Mouse (Mus musculus): ENCODE data around the gene Kifap3. TPM values are rescaled to one million over a fixed set of nuclear protein-coding genes. Genes with fewer than 3 reads are reported as not detected.

The Kifap3 gene
- total and polyA plus RNA-seq, 2 experiments from 2014 or later, result 9.5 to 12.4 TPM

- WGBS, result 80% methylated on average over 2 of the region's 2 CpGs
- Histone ChIP-seq H3K27ac (ENCODE audit: low read depth) (no peak overlapping the region), H3K27me3 (ENCODE audit: control insufficient read depth, insufficient read depth, low read length) (no peaks in the 10 kb centered on the region), H3K4me3 (ENCODE audit: low read depth, low read length) (no peak overlapping the region), H3K4me2 (ENCODE audit: low read depth, low read length) (no peak overlapping the region), H3K36me3 (replicated peaks; ENCODE audit: control insufficient read depth, insufficient read depth, low read length) (no peaks in the 10 kb centered on the region), H3K9ac (replicated peaks; ENCODE audit: low read depth, low read length) (no peak overlapping the region), H3K9me3 (replicated peaks; ENCODE audit: control insufficient read depth, low read length) (no peaks in the 10 kb centered on the region), H3K4me1 (ENCODE audit: control insufficient read depth, insufficient read depth) (no peaks in the 10 kb centered on the region)
- TF ChIP-seq CTCF (IDR thresholded peaks at IDR 0.05; ENCODE audit: low read depth) (no peak), EP300 (IDR thresholded peaks at IDR 0.05; ENCODE audit: low read depth) (no peak)
- ATAC-seq (ENCODE audit: insufficient read depth, low read depth), result no peak
- no peak for DNase-seq (ENCODE audit: low spot score)
Measured at GRCm38 (mm10) chr1:163900168-163900567, 120.8 kb downstream of the Kifap3 start.

GRCm38 (mm10) chr1:163903411-163903810 lies 124.0 kb downstream of the Kifap3 start:
- Histone ChIP-seq H3K9me3 (replicated peaks; ENCODE audit: control insufficient read depth, low read length) (no peaks in the 10 kb centered on the region), H3K27ac (ENCODE audit: low read depth) (no peak overlapping the region), H3K36me3 (replicated peaks; ENCODE audit: control insufficient read depth, insufficient read depth, low read length) (no peaks in the 10 kb centered on the region), H3K4me3 (ENCODE audit: low read depth, low read length) (no peak overlapping the region), H3K9ac (replicated peaks; ENCODE audit: low read depth, low read length) (no peak overlapping the region), H3K4me1 (ENCODE audit: control insufficient read depth, insufficient read depth) (no peaks in the 10 kb centered on the region), H3K4me2 (ENCODE audit: low read depth, low read length) (no peak overlapping the region), H3K27me3 (ENCODE audit: control insufficient read depth, insufficient read depth, low read length) (no peaks in the 10 kb centered on the region)
- DNase-seq (ENCODE audit: low spot score) (no peak), ATAC-seq (ENCODE audit: insufficient read depth, low read depth) (no peak)
- WGBS, result 73% methylated on average over 3 of the region's 3 CpGs
- TF ChIP-seq EP300 (IDR thresholded peaks at IDR 0.05; ENCODE audit: low read depth) (no peak), CTCF (IDR thresholded peaks at IDR 0.05; ENCODE audit: low read depth) (no peak)

GRCm38 (mm10) chr1:163907007-163907811 lies 127.8 kb downstream of the Kifap3 start:
- no peak overlapping the region for H3K4me3 ChIP-seq (ENCODE audit: low read depth, low read length)
- H3K4me1 ChIP-seq (ENCODE audit: control insufficient read depth, insufficient read depth), result no peaks in the 10 kb centered on the region
- no peaks in the 10 kb centered on the region for H3K27me3 ChIP-seq (ENCODE audit: control insufficient read depth, insufficient read depth, low read length)
- no peaks in the 10 kb centered on the region for H3K36me3 ChIP-seq (replicated peaks; ENCODE audit: control insufficient read depth, insufficient read depth, low read length)
- no peak overlapping the region for H3K27ac ChIP-seq (ENCODE audit: low read depth)
- H3K9me3 ChIP-seq (replicated peaks; ENCODE audit: control insufficient read depth, low read length), result no peaks in the 10 kb centered on the region
- DNase-seq (ENCODE audit: low spot score), result no peak
- ATAC-seq (ENCODE audit: insufficient read depth, low read depth), result no peak
- TF ChIP-seq CTCF (IDR thresholded peaks at IDR 0.05; ENCODE audit: low read depth), result no peak
- no peak for TF ChIP-seq EP300 (IDR thresholded peaks at IDR 0.05; ENCODE audit: low read depth)
- no peak overlapping the region for H3K9ac ChIP-seq (replicated peaks; ENCODE audit: low read depth, low read length)
- WGBS, result 67% methylated on average over 4 of the region's 4 CpGs
- H3K4me2 ChIP-seq (ENCODE audit: low read depth, low read length), result no peak overlapping the region

GRCm38 (mm10) chr1:163908389-163908788 lies 129.0 kb downstream of the Kifap3 start:
- Histone ChIP-seq H3K27me3 (ENCODE audit: control insufficient read depth, insufficient read depth, low read length) (no peaks in the 10 kb centered on the region), H3K27ac (ENCODE audit: low read depth) (no peak overlapping the region), H3K9me3 (replicated peaks; ENCODE audit: control insufficient read depth, low read length) (no peaks in the 10 kb centered on the region), H3K9ac (replicated peaks; ENCODE audit: low read depth, low read length) (no peak overlapping the region), H3K4me1 (ENCODE audit: control insufficient read depth, insufficient read depth) (no peaks in the 10 kb centered on the region), H3K4me2 (ENCODE audit: low read depth, low read length) (no peak overlapping the region), H3K4me3 (ENCODE audit: low read depth, low read length) (no peak overlapping the region), H3K36me3 (replicated peaks; ENCODE audit: control insufficient read depth, insufficient read depth, low read length) (no peaks in the 10 kb centered on the region)
- TF ChIP-seq CTCF (IDR thresholded peaks at IDR 0.05; ENCODE audit: low read depth) (no peak), EP300 (IDR thresholded peaks at IDR 0.05; ENCODE audit: low read depth) (no peak)
- DNase-seq (ENCODE audit: low spot score), result no peak
- 21% methylated on average over 11 of the region's 11 CpGs for whole genome bisulfite sequencing
- ATAC-seq (ENCODE audit: insufficient read depth, low read depth), result no peak

GRCm38 (mm10) chr1:163910343-163910742 lies 131.0 kb downstream of the Kifap3 start:
- DNase-seq (ENCODE audit: low spot score), result peak; percentile 69
- Histone ChIP-seq H3K36me3 (replicated peaks; ENCODE audit: control insufficient read depth, insufficient read depth, low read length) (no peaks in the 10 kb centered on the region), H3K4me3 (ENCODE audit: low read depth, low read length) (no peak overlapping the region), H3K4me2 (ENCODE audit: low read depth, low read length) (no peak overlapping the region), H3K27me3 (ENCODE audit: control insufficient read depth, insufficient read depth, low read length) (no peaks in the 10 kb centered on the region), H3K27ac (ENCODE audit: low read depth) (no peak overlapping the region), H3K9me3 (replicated peaks; ENCODE audit: control insufficient read depth, low read length) (no peaks in the 10 kb centered on the region), H3K4me1 (ENCODE audit: control insufficient read depth, insufficient read depth) (no peaks in the 10 kb centered on the region), H3K9ac (replicated peaks; ENCODE audit: low read depth, low read length) (no peak overlapping the region)
- TF ChIP-seq EP300 (IDR thresholded peaks at IDR 0.05; ENCODE audit: low read depth) (no peak), CTCF (IDR thresholded peaks at IDR 0.05; ENCODE audit: low read depth) (peak; percentile 78)
- ATAC-seq (ENCODE audit: insufficient read depth, low read depth), result 0 out of 2 replicates have a peak, but pooled peaks have one; percentile 47
- 6% methylated on average over 2 of the region's 2 CpGs for WGBS

GRCm38 (mm10) chr1:163910785-163911184 lies 131.4 kb downstream of the Kifap3 start:
- no peak for ATAC-seq (ENCODE audit: insufficient read depth, low read depth)
- no peaks in the 10 kb centered on the region for H3K27me3 ChIP-seq (ENCODE audit: control insufficient read depth, insufficient read depth, low read length)
- 86% methylated on average over 9 of the region's 9 CpGs for WGBS
- H3K4me1 ChIP-seq (ENCODE audit: control insufficient read depth, insufficient read depth), result no peaks in the 10 kb centered on the region
- H3K9ac ChIP-seq (replicated peaks; ENCODE audit: low read depth, low read length), result no peak overlapping the region
- no peaks in the 10 kb centered on the region for H3K9me3 ChIP-seq (replicated peaks; ENCODE audit: control insufficient read depth, low read length)
- no peaks in the 10 kb centered on the region for H3K36me3 ChIP-seq (replicated peaks; ENCODE audit: control insufficient read depth, insufficient read depth, low read length)
- H3K4me3 ChIP-seq (ENCODE audit: low read depth, low read length), result no peak overlapping the region
- TF ChIP-seq EP300 (IDR thresholded peaks at IDR 0.05; ENCODE audit: low read depth), result no peak
- TF ChIP-seq CTCF (IDR thresholded peaks at IDR 0.05; ENCODE audit: low read depth), result no peak
- no peak overlapping the region for H3K4me2 ChIP-seq (ENCODE audit: low read depth, low read length)
- no peak for DNase-seq (ENCODE audit: low spot score)
- no peak overlapping the region for H3K27ac ChIP-seq (ENCODE audit: low read depth)

Measured in heart, postnatal 0 days (tissue).